Mouse (Mus musculus) central nervous system, embryonic 11.5 days (tissue): ENCODE results near the gene Cyb5b. TPM values are rescaled to one million over a fixed set of nuclear protein-coding genes. Genes with fewer than 3 reads are reported as not detected.

ENCODE experiments used
- polyA plus RNA-seq: library from polyadenylated mRNA; depleted of rRNA; stranded (reverse); fragments of >200 nt; gene quantifications from 2 replicates; pipeline ENCODE4 v1.2.3, GENCODE M21; 2012; rRNA removed

The Cyb5b gene
- 93.6 and 96.7 TPM in 2 replicates for polyA plus RNA-seq

GRCm38 (mm10) chr8:107150404-107151157 is at the start of gene Cyb5b:
Cyb5b (plus strand) TSS chr8:107150640.

Other genes with a start within 250 kb of the Cyb5b start
- gene Sntb2, start 214.9 kb upstream of the Cyb5b start, polyA plus RNA-seq = 4.7 and 8.9 TPM in 2 replicates
- 42.4 and 53.2 TPM in 2 replicates for gene Vps4a, start 119.4 kb upstream of the Cyb5b start, polyA plus RNA-seq
- gene Pdf, start 102.0 kb upstream of the Cyb5b start, polyA plus RNA-seq = 30.3 and 31.2 TPM in 2 replicates
- 28.6 and 41.6 TPM in 2 replicates for gene Cog8, start 94.0 kb upstream of the Cyb5b start, polyA plus RNA-seq
- gene Nip7, start 93.8 kb upstream of the Cyb5b start, polyA plus RNA-seq = 167 and 191 TPM in 2 replicates
- 0.06 TPM in 1 of 2 replicates, not detected in the other for gene Tmed6, start 85.0 kb upstream of the Cyb5b start, polyA plus RNA-seq
- gene Terf2, start 54.1 kb upstream of the Cyb5b start, polyA plus RNA-seq = 40.3 and 41.4 TPM in 2 replicates
- 15.8 and 41.4 TPM in 2 replicates for gene Nfat5, start 142.8 kb downstream of the Cyb5b start, polyA plus RNA-seq